In genomic region chr6:88826965-88827364, GRCm38 (mm10) we compare ENCODE assay signal across 9 mouse cellular contexts. TPM values are rescaled to one million over a fixed set of nuclear protein-coding genes. Genes with fewer than 3 reads are reported as not detected.
DNase-seq lines count a peak whose midpoint lies in the region; ATAC-seq and TF ChIP-seq lines count a peak whose summit lies in the region.
"Had no signal": no experiment of that assay in that cellular context is flagged by ENCODE, and none has a peak within 500 bp of the region (broad histone marks: within the 10 kb centered on the region; RNA-seq: fewer than 3 reads in every experiment).

No protein-coding gene starts in this region.

- WGBS in kidney, embryonic 14.5 days, result 69% methylated on average over 3 of the region's 3 CpGs
- 72% methylated on average over 3 of the region's 3 CpGs for WGBS in hindbrain, embryonic 16.5 days

- TF ChIP-seq EP300 in CH12.LX (IDR thresholded peaks at IDR 0.05; ENCODE audit: low read length), result no peak

- no peak for TF ChIP-seq RAD21 in CH12.LX (IDR thresholded peaks at IDR 0.05; ENCODE audit: low read depth, low read length)

- no peaks in the 10 kb centered on the region for H3K27me3 ChIP-seq in kidney, embryonic 14.5 days (ENCODE audit: control insufficient read depth, insufficient read depth, low read length)
- H3K27me3 ChIP-seq in CH12.LX (replicated peaks), result no peaks in the 10 kb centered on the region
- no peaks in the 10 kb centered on the region for H3K27me3 ChIP-seq in hindbrain, embryonic 16.5 days (replicated peaks; ENCODE audit: control insufficient read depth, insufficient read depth, low read length)

- peak overlapping the region; percentile 28; the same call in 1 of the 2 replicates for H3K9ac ChIP-seq in kidney, embryonic 14.5 days (ENCODE audit: low read depth, low read length)
- H3K9ac ChIP-seq in CH12.LX (ENCODE audit: insufficient read depth, low read depth), result no peak overlapping the region
- no peak overlapping the region for H3K9ac ChIP-seq in hindbrain, embryonic 16.5 days (ENCODE audit: low read depth, low read length)

- no peak for TF ChIP-seq POLR2A in CH12.LX (IDR thresholded peaks at IDR 0.05; ENCODE audit: low read depth, low read length)

- H3K4me1 ChIP-seq in kidney, embryonic 14.5 days (ENCODE audit: control insufficient read depth, insufficient read depth, low read length), result 0 out of 2 replicates have a peak, but pooled peaks cover 21% of the 10 kb centered on the region
- H3K4me1 ChIP-seq in CH12.LX (ENCODE audit: control insufficient read depth in 1 of 2, insufficient read depth in 2 of 2), result peaks cover 52 to 84% of the 10 kb centered on the region in 2 experiments
- peaks cover 13% of the 10 kb centered on the region for H3K4me1 ChIP-seq in hindbrain, embryonic 16.5 days (ENCODE audit: control insufficient read depth, insufficient read depth, low read depth, low read length)

- no peak for TF ChIP-seq CTCF in CH12.LX (conservative IDR thresholded peaks at IDR 0.05 in 1 of 2, IDR thresholded peaks at IDR 0.05 in 1 of 2; ENCODE audit: low read depth in 2 of 2, low read length in 2 of 2)

- H3K4me2 ChIP-seq in kidney, embryonic 14.5 days (replicated peaks; ENCODE audit: low read depth, low read length), result no peak overlapping the region
- H3K4me2 ChIP-seq in CH12.LX (ENCODE audit: insufficient read depth, low read depth, poor library complexity, severe bottlenecking), result no peak overlapping the region
- no peak overlapping the region for H3K4me2 ChIP-seq in hindbrain, embryonic 16.5 days (ENCODE audit: low read length)

- no peaks in the 10 kb centered on the region for H3K9me3 ChIP-seq in kidney, embryonic 14.5 days (ENCODE audit: control insufficient read depth, low read length)
- no peaks in the 10 kb centered on the region for H3K9me3 ChIP-seq in CH12.LX (replicated peaks; ENCODE audit: low read length)
- H3K9me3 ChIP-seq in hindbrain, embryonic 16.5 days (ENCODE audit: control insufficient read depth, low read length), result no peaks in the 10 kb centered on the region
- H3K9me3 ChIP-seq: G1E had no signal

- DNase-seq in cerebellum, postnatal 14 days, result peak; percentile 43 to 64
- DNase-seq in cerebellum, adult 9-10 months, result no peak
- DNase-seq in kidney, adult 18-20 months, result no peak
- no peak for DNase-seq in CH12.LX (ENCODE audit: extremely low read depth)
- no peak for DNase-seq in embryo, embryonic 10.5 days (ENCODE audit: low spot score)
- no peak for DNase-seq in adrenal gland, postnatal 14 days

- H3K4me3 ChIP-seq in kidney, embryonic 14.5 days (ENCODE audit: low read length), result no peak overlapping the region
- no peak overlapping the region for H3K4me3 ChIP-seq in CH12.LX (replicated peaks in 1 of 3; ENCODE audit: low read depth in 2 of 3, low read length in 2 of 3, poor library complexity in 1 of 3)
- H3K4me3 ChIP-seq in hindbrain, embryonic 16.5 days (ENCODE audit: low read length), result no peak overlapping the region

- no peak for ATAC-seq in kidney, embryonic 14.5 days (ENCODE audit: low FRiP score, low TSS enrichment)
- no peak for ATAC-seq in hindbrain, embryonic 16.5 days

- dilution Hi-C loops in CH12.LX (cut with MboI; ENCODE audit: extremely low pct_ligation_motif_present, extremely low pct_unique_long_range_greater_than_20kb, low sequenced_read_pairs), result no loop called here

- H3K36me3 ChIP-seq in kidney, embryonic 14.5 days (ENCODE audit: control insufficient read depth, insufficient read depth, low read length), result no peaks in the 10 kb centered on the region
- peaks cover 42 to 52% of the 10 kb centered on the region in 2 experiments for H3K36me3 ChIP-seq in CH12.LX (replicated peaks in 1 of 2; ENCODE audit: control insufficient read depth in 1 of 2, insufficient read depth in 1 of 2, low read length in 1 of 2)
- no peaks in the 10 kb centered on the region for H3K36me3 ChIP-seq in hindbrain, embryonic 16.5 days (ENCODE audit: control insufficient read depth, insufficient read depth, low read length)
- H3K36me3 ChIP-seq: G1E had no signal

- no peak overlapping the region for H3K27ac ChIP-seq in kidney, embryonic 14.5 days (ENCODE audit: low read depth, low read length)
- H3K27ac ChIP-seq in CH12.LX (ENCODE audit: insufficient read depth, low read depth), result peak overlapping the region; percentile 95
- peak overlapping the region; percentile 6; the same call in 1 of the 2 replicates for H3K27ac ChIP-seq in hindbrain, embryonic 16.5 days (ENCODE audit: low read depth, low read length)

- no peaks in the 10 kb centered on the region for H3K79me2 ChIP-seq in CH12.LX (replicated peaks; ENCODE audit: control insufficient read depth, extremely low read depth, insufficient read depth, poor library complexity, severe bottlenecking)

- in situ Hi-C loops in CH12.LX (cut with MboI; ENCODE audit: low pct_ligation_motif_present, low pct_unique_long_range_greater_than_20kb, low sequenced_read_pairs), result loop anchor here (5.0 kb wide), 1 partner anchor 95 kb away; no protein-coding TSS in a partner anchor

TF ChIP-seq in CH12.LX, 34 proteins besides CTCF, POLR2A, EP300 and RAD21:
- no peak for TF ChIP-seq MAX (IDR thresholded peaks at IDR 0.05; ENCODE audit: low read length)
- no peak for TF ChIP-seq TBP (conservative IDR thresholded peaks at IDR 0.05; ENCODE audit: low read depth, low read length)

RNA-seq across cellular contexts. Expression of gene Abtb1, which starts 14.8 kb away (rescaled TPM):
- polyA plus RNA-seq in kidney, embryonic 14.5 days (2014; fragmentation: Nextera tagmentation; extraction: Ambion mirVana), result 24.8 and 27.1 TPM in 2 replicates
- total RNA-seq in CH12.LX (2012; rRNA removed), result 11.2 and 18.4 TPM in 2 replicates
- total RNA-seq in CH12.LX (2014; rRNA removed), result 13.0 and 14.9 TPM in 2 replicates
- polyA plus RNA-seq in CH12.LX (2012; ENCODE audit: insufficient read length, low read depth), result 17.8 and 20.8 TPM in 2 replicates
- 37.7 and 39.4 TPM in 2 replicates for polyA plus RNA-seq in hindbrain, embryonic 16.5 days (2015; fragmentation: Nextera tagmentation; extraction: Ambion mirVana)
- total RNA-seq in adrenal gland, postnatal 14 days (2021), result 22.7 and 30.5 TPM in 2 replicates

RNA-seq across cellular contexts. Expression of gene Podxl2, which starts 47.9 kb away (rescaled TPM):
- 43.6 and 52.8 TPM in 2 replicates for polyA plus RNA-seq in kidney, embryonic 14.5 days (2014; fragmentation: Nextera tagmentation; extraction: Ambion mirVana)
- total RNA-seq in CH12.LX (2012; rRNA removed) (0.34 and 0.81 TPM in 2 replicates), CH12.LX (2014; rRNA removed) (0.57 and 0.93 TPM in 2 replicates)
- polyA plus RNA-seq in CH12.LX (2012; ENCODE audit: insufficient read length, low read depth), result 0.79 TPM in 1 of 2 replicates, not detected in the other
- polyA plus RNA-seq in hindbrain, embryonic 16.5 days (2015; fragmentation: Nextera tagmentation; extraction: Ambion mirVana), result 553 and 621 TPM in 2 replicates
- 24.4 and 27.2 TPM in 2 replicates for total RNA-seq in adrenal gland, postnatal 14 days (2021)
- polyA plus RNA-seq: G1E had no signal

Comparison
In these comparisons a context has a peak if more than half of its experiments do, and no peak if none do; other contexts are left out.
1. DNase-seq: peak in cerebellum, postnatal 14 days (2 of 2); none in cerebellum, adult 9-10 months (single experiment), kidney, adult 18-20 months (single experiment), CH12.LX (single experiment), embryo, embryonic 10.5 days (single experiment) and adrenal gland, postnatal 14 days (single experiment).
2. RNA of gene Podxl2, which starts 47.9 kb away (polyA plus RNA-seq): 553 to 621 TPM in hindbrain, embryonic 16.5 days and 43.6 to 52.8 TPM in kidney, embryonic 14.5 days; 0.79 TPM in CH12.LX; every median in the first group is over 10 times any median in the second.